Mouse (Mus musculus) embryonic facial prominence, embryonic 12.5 days (tissue): Measurements from ENCODE around the gene Tceanc2. TPM values are rescaled to one million over a fixed set of nuclear protein-coding genes. Genes with fewer than 3 reads are reported as not detected.
A peak's percentile ranks its signal among the peaks of the same experiment; 100 is the strongest.

ENCODE experiments used
- ATAC-seq: fragments of 200-750 bp; cut with Nextera tagmentation; 2 replicates; pipeline ENCODE4 v1.8.0; 2017; ENCODE audit not compliant: insufficient number of reproducible peaks, insufficient read depth, low FRiP score, low TSS enrichment
- H3K27ac ChIP-seq: fragments of 300-500 bp; sonication (generic); 2 replicates; pipeline ENCODE4 v1.5.1; 2016; ENCODE audit warnings: mild to moderate bottlenecking
- H3K27me3 ChIP-seq: fragments of 300-500 bp; sonication (generic); 2 replicates; pipeline ENCODE4 v1.6.1; 2016; ENCODE audit warnings: mild to moderate bottlenecking, moderate library complexity
- H3K36me3 ChIP-seq: fragments of 300-500 bp; sonication (generic); 2 replicates; pipeline ENCODE4 v1.6.1; 2016; ENCODE audit warnings: mild to moderate bottlenecking
- H3K4me1 ChIP-seq: fragments of 300-500 bp; sonication (generic); 2 replicates; pipeline ENCODE4 v1.6.1; 2016
- H3K4me2 ChIP-seq: fragments of 300-500 bp; sonication (generic); replicated peaks from 2 replicates; pipeline ENCODE4 v1.6.1; 2016; ENCODE audit warnings: mild to moderate bottlenecking, moderate library complexity
- H3K4me3 ChIP-seq: fragments of 300-500 bp; sonication (generic); 2 replicates; pipeline ENCODE4 v1.5.1; 2016; ENCODE audit warnings: mild to moderate bottlenecking
- H3K9ac ChIP-seq: fragments of 300-500 bp; sonication (generic); 2 replicates; pipeline ENCODE4 v1.6.1; 2016; ENCODE audit warnings: mild to moderate bottlenecking, moderate library complexity
- H3K9me3 ChIP-seq: fragments of 300-500 bp; sonication (generic); 2 replicates; pipeline ENCODE4 v1.6.1; 2016; ENCODE audit warnings: mild to moderate bottlenecking, moderate library complexity
- WGBS: fragments of 180-500 bp; shearing (Covaris S2); methylation state at CpG from one replicate; pipeline ENCODE4 v1.1.7; 2016; 5-methylcytosine and 5-hydroxymethylcytosine counted together
- polyA plus RNA-seq: library from polyadenylated mRNA; unstranded; fragments of >200 nt; fragmentation: Nextera tagmentation; extraction: Ambion mirVana; gene quantifications from 2 replicates; pipeline ENCODE4 v1.2.1, GENCODE M21; 2016

Gene Tceanc2
- polyA plus RNA-seq, 1 experiment from 2014 or later: 24.7 TPM

- no peak for ATAC-seq
- 50% methylated on average over 10 of the region's 10 CpGs for WGBS
- Histone ChIP-seq H3K27me3 (no peaks in the 10 kb centered on the region), H3K9ac (no peak overlapping the region), H3K4me3 (no peak overlapping the region), H3K4me2 (no peak overlapping the region), H3K9me3 (no peaks in the 10 kb centered on the region), H3K27ac (no peak overlapping the region), H3K4me1 (peaks cover 24% of the 10 kb centered on the region; the same call in 1 of the 2 replicates), H3K36me3 (no peaks in the 10 kb centered on the region)
These were observed 80.5 kb downstream of the Tceanc2 start for GRCm38 (mm10) chr4:107098375-107098774.

- H3K4me1 ChIP-seq: peaks cover 24% of the 10 kb centered on the region; the same call in 1 of the 2 replicates
- H3K4me2 ChIP-seq: no peak overlapping the region
- WGBS: 56% methylated on average over 15 of the region's 15 CpGs
- H3K9ac ChIP-seq: no peak overlapping the region
- H3K27ac ChIP-seq: no peak overlapping the region
- H3K4me3 ChIP-seq: no peak overlapping the region
- H3K27me3 ChIP-seq: no peaks in the 10 kb centered on the region
- H3K9me3 ChIP-seq: no peaks in the 10 kb centered on the region
- no peak for ATAC-seq
- no peaks in the 10 kb centered on the region for H3K36me3 ChIP-seq
These were observed 81.0 kb downstream of the Tceanc2 start for GRCm38 (mm10) chr4:107097871-107098270.

- H3K27ac ChIP-seq: no peak within 1 kb of the TSS
- WGBS: 59% methylated on average over 16 of the region's 16 CpGs
These were observed 82.0 kb downstream of the Tceanc2 start, which contains the start of gene Cdcp2 for GRCm38 (mm10) chr4:107096841-107097373. TSS of gene Cdcp2 (plus strand) at chr4:107096891.

GRCm38 (mm10) chr4:107096043-107096442 lies 82.9 kb downstream of the Tceanc2 start:
- Histone ChIP-seq H3K9me3 (no peaks in the 10 kb centered on the region), H3K9ac (no peak overlapping the region), H3K4me1 (peaks cover 24% of the 10 kb centered on the region; the same call in 1 of the 2 replicates), H3K27ac (no peak overlapping the region), H3K4me3 (no peak overlapping the region), H3K4me2 (no peak overlapping the region), H3K36me3 (no peaks in the 10 kb centered on the region), H3K27me3 (no peaks in the 10 kb centered on the region)
- ATAC-seq: no peak
- 25% methylated on average over 6 of the region's 6 CpGs for WGBS

More at GRCm38 (mm10) chr4:107096841-107097373, 82.0 kb downstream of the Tceanc2 start, which contains the start of gene Cdcp2:
- no peak within 1 kb of the TSS for H3K4me3 ChIP-seq
- no peaks in the 10 kb centered on the region for H3K36me3 ChIP-seq
- H3K9ac ChIP-seq: peak within 1 kb of the TSS; percentile 19; the same call in 1 of the 2 replicates
- no peaks in the 10 kb centered on the region for H3K27me3 ChIP-seq
- no peaks in the 10 kb centered on the region for H3K9me3 ChIP-seq
- no peak for ATAC-seq
- H3K4me1 ChIP-seq: peaks cover 24% of the 10 kb centered on the region; the same call in 1 of the 2 replicates
- no peak within 1 kb of the TSS for H3K4me2 ChIP-seq

- no peaks in the 10 kb centered on the region for H3K36me3 ChIP-seq
- H3K4me1 ChIP-seq: peaks cover 24% of the 10 kb centered on the region; the same call in 1 of the 2 replicates
- H3K9me3 ChIP-seq: no peaks in the 10 kb centered on the region
- no peak overlapping the region for H3K9ac ChIP-seq
- 56% methylated on average over 16 of the region's 16 CpGs for WGBS
- H3K4me3 ChIP-seq: no peak overlapping the region
- H3K4me2 ChIP-seq: no peak overlapping the region
- ATAC-seq: no peak
- H3K27me3 ChIP-seq: no peaks in the 10 kb centered on the region
- H3K27ac ChIP-seq: no peak overlapping the region
These were observed 84.3 kb downstream of the Tceanc2 start for GRCm38 (mm10) chr4:107094484-107095187.

- Histone ChIP-seq H3K4me1 (peaks cover 19% of the 10 kb centered on the region; the same call in 1 of the 2 replicates), H3K9me3 (no peaks in the 10 kb centered on the region), H3K4me2 (no peak overlapping the region), H3K4me3 (no peak overlapping the region), H3K27ac (no peak overlapping the region), H3K36me3 (no peaks in the 10 kb centered on the region), H3K27me3 (no peaks in the 10 kb centered on the region), H3K9ac (no peak overlapping the region)
- 78% methylated on average over 14 of the region's 14 CpGs for WGBS
- ATAC-seq: no peak
These were observed 87.2 kb downstream of the Tceanc2 start for GRCm38 (mm10) chr4:107091696-107092095.

- 0 out of 2 replicates have a peak, but pooled peaks have one; percentile 48 for ATAC-seq
- H3K9me3 ChIP-seq: no peaks in the 10 kb centered on the region
- WGBS: 8% methylated on average over 6 of the region's 6 CpGs
- H3K36me3 ChIP-seq: no peaks in the 10 kb centered on the region
- no peak overlapping the region; the same call in 1 of the 2 replicates for H3K27ac ChIP-seq
- no peak overlapping the region for H3K4me2 ChIP-seq
- H3K9ac ChIP-seq: no peak overlapping the region
- H3K27me3 ChIP-seq: no peaks in the 10 kb centered on the region
- peaks cover 14% of the 10 kb centered on the region for H3K4me1 ChIP-seq
- no peak overlapping the region for H3K4me3 ChIP-seq
These were observed 94.1 kb downstream of the Tceanc2 start for GRCm38 (mm10) chr4:107084858-107085257.

GRCm38 (mm10) chr4:107084343-107084742 lies 94.6 kb downstream of the Tceanc2 start:
- Histone ChIP-seq H3K27ac (no peak overlapping the region), H3K36me3 (no peaks in the 10 kb centered on the region), H3K9ac (no peak overlapping the region), H3K4me1 (peaks cover 14% of the 10 kb centered on the region), H3K4me2 (no peak overlapping the region), H3K4me3 (no peak overlapping the region), H3K27me3 (no peaks in the 10 kb centered on the region), H3K9me3 (no peaks in the 10 kb centered on the region)
- WGBS: 18% methylated on average over 1 of the region's 1 CpGs
- ATAC-seq: no peak

Other genes with a start within 250 kb of the Tceanc2 start
- 96.9 and 100 TPM in 2 replicates for gene Mrpl37, start 112.2 kb downstream of the Tceanc2 start, polyA plus RNA-seq
- gene Cyb5rl, start 112.1 kb downstream of the Tceanc2 start, polyA plus RNA-seq: 4.6 and 5.9 TPM in 2 replicates
- 0.08 TPM in 2 replicates for gene Cdcp2, start 82.2 kb downstream of the Tceanc2 start, polyA plus RNA-seq
- gene Tmem59, start 717 bp downstream of the Tceanc2 start, polyA plus RNA-seq: 374 and 383 TPM in 2 replicates
- not detected in 2 replicates for gene Ldlrad1, start 30.1 kb upstream of the Tceanc2 start, polyA plus RNA-seq
- gene Lrrc42, start 74.4 kb upstream of the Tceanc2 start, polyA plus RNA-seq: 92.2 and 97.5 TPM in 2 replicates
- gene Hspb11, start 74.5 kb upstream of the Tceanc2 start, polyA plus RNA-seq: 38.1 and 38.4 TPM in 2 replicates
- not detected in 2 replicates for gene Dio1, start 128.1 kb upstream of the Tceanc2 start, polyA plus RNA-seq
- gene Yipf1, start 135.2 kb upstream of the Tceanc2 start, polyA plus RNA-seq: 47.1 and 50.5 TPM in 2 replicates
- 35.8 and 38.8 TPM in 2 replicates for gene Ndc1, start 188.7 kb upstream of the Tceanc2 start, polyA plus RNA-seq